13 mouse cellular contexts compared by ENCODE assay signal in genomic region chr12:86370611-86371383, GRCm38 (mm10). TPM values are rescaled to one million over a fixed set of nuclear protein-coding genes. Genes with fewer than 3 reads are reported as not detected.
A peak's percentile ranks its signal among the peaks of the same experiment; 100 is the strongest.
DNase-seq lines count a peak whose midpoint lies in the region; ATAC-seq and TF ChIP-seq lines count a peak whose summit lies in the region.
"Had no signal": no experiment of that assay in that cellular context is flagged by ENCODE, and none has a peak within 500 bp of the region (broad histone marks: within the 10 kb centered on the region; RNA-seq: fewer than 3 reads in every experiment).

No protein-coding gene starts in this region.

- WGBS in forebrain, postnatal 0 days, result 67% methylated on average over 17 of the region's 17 CpGs
- 92% methylated on average over 17 of the region's 17 CpGs for WGBS in forebrain, embryonic 10.5 days
- 70% methylated on average over 17 of the region's 17 CpGs for WGBS in hindbrain, postnatal 0 days

- H3K36me3 ChIP-seq in forebrain, postnatal 0 days (ENCODE audit: insufficient read depth), result no peaks in the 10 kb centered on the region
- H3K36me3 ChIP-seq in forebrain, embryonic 10.5 days (replicated peaks), result no peaks in the 10 kb centered on the region
- no peaks in the 10 kb centered on the region for H3K36me3 ChIP-seq in hindbrain, postnatal 0 days (ENCODE audit: insufficient read depth, low read length)
- H3K36me3 ChIP-seq: embryonic facial prominence, embryonic 15.5 days; heart, embryonic 13.5 days had no signal

- no peaks in the 10 kb centered on the region for H3K9me3 ChIP-seq in forebrain, postnatal 0 days (ENCODE audit: low read length)
- no peaks in the 10 kb centered on the region for H3K9me3 ChIP-seq in forebrain, embryonic 10.5 days
- H3K9me3 ChIP-seq in hindbrain, postnatal 0 days (ENCODE audit: low read length), result no peaks in the 10 kb centered on the region
- H3K9me3 ChIP-seq: embryonic facial prominence, embryonic 15.5 days; heart, embryonic 13.5 days had no signal

- intact Hi-C loops in left cerebral cortex, postnatal 14 days (cut with DNase I), result no loop called here

- H3K4me1 ChIP-seq in forebrain, postnatal 0 days (ENCODE audit: insufficient read depth), result no peaks in the 10 kb centered on the region
- H3K4me1 ChIP-seq in forebrain, embryonic 10.5 days, result peaks cover 16% of the 10 kb centered on the region
- H3K4me1 ChIP-seq in hindbrain, postnatal 0 days (ENCODE audit: insufficient read depth, low read length), result no peaks in the 10 kb centered on the region
- H3K4me1 ChIP-seq: embryonic facial prominence, embryonic 15.5 days had no signal

- peak; percentile 61 for ATAC-seq in forebrain, postnatal 0 days
- ATAC-seq in hindbrain, postnatal 0 days, result 0 out of 2 replicates have a peak, but pooled peaks have one; percentile 49
- ATAC-seq: inflammation-experienced regulatory T-cells, adult 6 months had no signal

- no peak overlapping the region for H3K4me2 ChIP-seq in forebrain, postnatal 0 days (ENCODE audit: low read depth)
- no peak overlapping the region for H3K4me2 ChIP-seq in hindbrain, postnatal 0 days (ENCODE audit: low read depth, low read length)
- H3K4me2 ChIP-seq: embryonic facial prominence, embryonic 15.5 days; heart, embryonic 13.5 days had no signal

- DNase-seq in forebrain, postnatal 0 days, result peak; percentile 36
- DNase-seq in forebrain, embryonic 10.5 days (ENCODE audit: extremely low spot score, low spot score), result no peak
- DNase-seq in left cerebral cortex, postnatal 14 days (ENCODE audit: low spot score in 2 of 2), result peak; percentile 17 to 23
- no peak for DNase-seq in left cerebral cortex, adult 8-10 months (ENCODE audit: low spot score in 2 of 2)
- peak; percentile 32 for DNase-seq in hindbrain, postnatal 0 days (ENCODE audit: low spot score)
- peak; percentile 11 to 14 for DNase-seq in layer of hippocampus, postnatal 36 days
- no peak for DNase-seq in B cell, adult 2 months
- no peak for DNase-seq in thymus, postnatal 4 days
- DNase-seq: cerebellum, postnatal 25 days; gastrocnemius, postnatal 10 days had no signal

- no peak overlapping the region for H3K27ac ChIP-seq in forebrain, postnatal 0 days (ENCODE audit: low read depth, low read length)
- no peak overlapping the region for H3K27ac ChIP-seq in forebrain, embryonic 10.5 days
- H3K27ac ChIP-seq in hindbrain, postnatal 0 days, result no peak overlapping the region
- H3K27ac ChIP-seq: embryonic facial prominence, embryonic 15.5 days; heart, embryonic 13.5 days had no signal

- H3K27me3 ChIP-seq in forebrain, postnatal 0 days (ENCODE audit: insufficient read depth, low read length), result no peaks in the 10 kb centered on the region
- H3K27me3 ChIP-seq in forebrain, embryonic 10.5 days (ENCODE audit: poor library complexity, severe bottlenecking), result peaks cover 26% of the 10 kb centered on the region
- H3K27me3 ChIP-seq in hindbrain, postnatal 0 days (ENCODE audit: insufficient read depth, low read length), result no peaks in the 10 kb centered on the region

- no peak overlapping the region for H3K4me3 ChIP-seq in forebrain, postnatal 0 days (ENCODE audit: low read depth, low read length)
- no peak overlapping the region for H3K4me3 ChIP-seq in forebrain, embryonic 10.5 days
- no peak overlapping the region for H3K4me3 ChIP-seq in hindbrain, postnatal 0 days (ENCODE audit: low read length)
- H3K4me3 ChIP-seq: embryonic facial prominence, embryonic 15.5 days; heart, embryonic 13.5 days had no signal

- H3K9ac ChIP-seq in forebrain, postnatal 0 days, result no peak overlapping the region
- no peak overlapping the region for H3K9ac ChIP-seq in hindbrain, postnatal 0 days (replicated peaks; ENCODE audit: low read length)
- H3K9ac ChIP-seq: embryonic facial prominence, embryonic 15.5 days; heart, embryonic 13.5 days had no signal

- no peak for TF ChIP-seq CTCF in forebrain, postnatal 0 days (IDR thresholded peaks at IDR 0.05; ENCODE audit: low read depth)
- TF ChIP-seq CTCF in hindbrain, postnatal 0 days (IDR thresholded peaks at IDR 0.05; ENCODE audit: low read depth), result no peak

RNA-seq across cellular contexts. Expression of gene Esrrb, which starts 9.9 kb away (rescaled TPM):
- total RNA-seq in forebrain, postnatal 0 days (2014; rRNA removed), result 0.62 and 0.86 TPM in 2 replicates
- 0.24 and 0.48 TPM in 2 replicates for polyA plus RNA-seq in forebrain, postnatal 0 days (2015; fragmentation: Nextera tagmentation; extraction: Ambion mirVana)
- 0.12 and 0.14 TPM in 2 replicates for polyA plus RNA-seq in forebrain, embryonic 10.5 days (2016; fragmentation: Nextera tagmentation; extraction: Ambion mirVana)
- total RNA-seq in left cerebral cortex, postnatal 14 days (2021), result 1 to 10 TPM; 1.8 to 1.9 TPM
- total RNA-seq in left cerebral cortex, adult 8-10 months (2022), result 1 to 10 TPM; 1.6 to 2.3 (median 1.8) TPM
- total RNA-seq in hindbrain, postnatal 0 days (2014; rRNA removed), result 9.8 and 11.0 TPM in 2 replicates
- polyA plus RNA-seq in hindbrain, postnatal 0 days (2015; fragmentation: Nextera tagmentation; extraction: Ambion mirVana), result 3.1 TPM in 2 replicates
- total RNA-seq in layer of hippocampus, postnatal 36 days (2021), result 1 to 10 TPM; 1.3 to 1.6 TPM

Comparison
In these comparisons a context has a peak if more than half of its experiments do, and no peak if none do; other contexts are left out.
1. DNase-seq: peak in forebrain, postnatal 0 days (single experiment), left cerebral cortex, postnatal 14 days (2 of 2), hindbrain, postnatal 0 days (single experiment) and layer of hippocampus, postnatal 36 days (2 of 2); none in forebrain, embryonic 10.5 days (single experiment), left cerebral cortex, adult 8-10 months (0 of 2), B cell, adult 2 months (0 of 2) and thymus, postnatal 4 days (single experiment).